In genomic region chr16:35627992-35628607, GRCm38 (mm10) we compare ENCODE assay signal across 8 mouse cellular contexts.
A peak's percentile ranks its signal among the peaks of the same experiment; 100 is the strongest.
DNase-seq lines count a peak whose midpoint lies in the region; ATAC-seq and TF ChIP-seq lines count a peak whose summit lies in the region.

No protein-coding gene starts in this region.

- DNase-seq in 3T3-L1 (ENCODE audit: low read depth, low spot score): peak; percentile 73
- peak; percentile 57 for DNase-seq in adrenal gland, adult 8-10 months
- peak; percentile 85 for DNase-seq in embryo, embryonic 10.5 days (ENCODE audit: low spot score)
- peak; percentile 78 for DNase-seq in kidney, adult 9 months
- DNase-seq in limb, embryonic 14.5 days (ENCODE audit: low spot score): peak; percentile 67

- peaks cover 33% of the 10 kb centered on the region for H3K4me1 ChIP-seq in limb, embryonic 14.5 days (ENCODE audit: control insufficient read depth, insufficient read depth, low read length)
- H3K4me1 ChIP-seq in neural tube, embryonic 12.5 days: peaks cover 12% of the 10 kb centered on the region; the same call in 1 of the 2 replicates
- H3K4me1 ChIP-seq in testis, adult 2 months (ENCODE audit: control insufficient read depth, insufficient read depth, low read length): peaks cover 7% of the 10 kb centered on the region; the same call in 1 of the 2 replicates

- peak; percentile 72 for ATAC-seq in granulocyte monocyte progenitor cell, adult 5-6 weeks (replicated peaks; ENCODE audit: poor library complexity, severe bottlenecking)
- no peak for ATAC-seq in limb, embryonic 14.5 days (ENCODE audit: low FRiP score, low read depth)
- peak; percentile 48 for ATAC-seq in neural tube, embryonic 12.5 days (ENCODE audit: low FRiP score, low read depth)

- H3K27ac ChIP-seq in limb, embryonic 14.5 days (replicated peaks; ENCODE audit: low read depth, low read length): no peak overlapping the region
- H3K27ac ChIP-seq in neural tube, embryonic 12.5 days: no peak overlapping the region
- no peak overlapping the region for H3K27ac ChIP-seq in testis, adult 2 months (ENCODE audit: control insufficient read depth, insufficient read depth, low read depth, low read length)

- H3K9me3 ChIP-seq in limb, embryonic 14.5 days (ENCODE audit: control insufficient read depth, low read length): no peaks in the 10 kb centered on the region
- no peaks in the 10 kb centered on the region for H3K9me3 ChIP-seq in neural tube, embryonic 12.5 days

- H3K9ac ChIP-seq in limb, embryonic 14.5 days (ENCODE audit: low read depth, low read length, severe bottlenecking): no peak overlapping the region
- no peak overlapping the region for H3K9ac ChIP-seq in neural tube, embryonic 12.5 days

- peak; percentile 89 for TF ChIP-seq CTCF in testis, adult 2 months (IDR thresholded peaks at IDR 0.05; ENCODE audit: control insufficient read depth, insufficient read depth, insufficient replicate concordance, low read depth, low read length)

- no peak overlapping the region for H3K4me2 ChIP-seq in limb, embryonic 14.5 days (replicated peaks; ENCODE audit: low read depth, low read length, severe bottlenecking)
- no peak overlapping the region for H3K4me2 ChIP-seq in neural tube, embryonic 12.5 days (replicated peaks)

- H3K36me3 ChIP-seq in limb, embryonic 14.5 days (ENCODE audit: control insufficient read depth, insufficient read depth, low read length): no peaks in the 10 kb centered on the region
- H3K36me3 ChIP-seq in neural tube, embryonic 12.5 days: peaks cover 22% of the 10 kb centered on the region
- no peaks in the 10 kb centered on the region for H3K36me3 ChIP-seq in testis, adult 2 months (ENCODE audit: control insufficient read depth, insufficient read depth, low read length)

- H3K4me3 ChIP-seq in limb, embryonic 14.5 days (replicated peaks; ENCODE audit: low read length): no peak overlapping the region
- H3K4me3 ChIP-seq in neural tube, embryonic 12.5 days: no peak overlapping the region
- no peak overlapping the region for H3K4me3 ChIP-seq in testis, adult 2 months (ENCODE audit: control insufficient read depth, low read depth, low read length)

- no peak for TF ChIP-seq POLR2A in limb, embryonic 14.5 days (IDR thresholded peaks at IDR 0.05; ENCODE audit: borderline replicate concordance, extremely low read depth, insufficient read depth, insufficient read length)
- no peak for TF ChIP-seq POLR2A in testis, adult 2 months (IDR thresholded peaks at IDR 0.05; ENCODE audit: control insufficient read depth, low read depth, low read length)

- no peaks in the 10 kb centered on the region for H3K27me3 ChIP-seq in limb, embryonic 14.5 days (ENCODE audit: control insufficient read depth, insufficient read depth, low read length)
- H3K27me3 ChIP-seq in neural tube, embryonic 12.5 days (replicated peaks): no peaks in the 10 kb centered on the region
- no peaks in the 10 kb centered on the region for H3K27me3 ChIP-seq in testis, adult 2 months (ENCODE audit: control insufficient read depth, insufficient read depth, low read length)

- WGBS in limb, embryonic 14.5 days: 40% methylated on average over 10 of the region's 10 CpGs
- WGBS in neural tube, embryonic 12.5 days: 43% methylated on average over 10 of the region's 10 CpGs
